ENCODE assay signal across 16 mouse cellular contexts in the genomic region with DNA sequence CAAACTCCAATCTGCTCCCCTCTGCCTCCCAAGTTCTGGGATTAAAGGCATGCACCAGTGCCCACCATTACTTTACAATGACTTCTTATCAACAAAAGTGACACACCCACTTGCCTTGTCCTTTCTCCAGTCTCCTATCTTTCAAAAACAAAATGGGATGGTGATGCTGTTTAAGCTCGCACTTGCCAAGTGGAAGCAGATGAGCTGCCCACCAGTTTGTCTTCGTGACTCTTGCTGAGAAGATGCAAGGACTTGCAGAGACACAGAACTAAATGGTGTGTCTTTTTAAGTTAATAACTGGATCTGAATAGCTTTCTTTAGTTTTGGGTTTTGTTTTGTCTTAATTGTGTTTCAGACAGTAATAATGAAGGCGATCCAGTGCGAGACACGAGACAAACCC.
"Had no signal": no experiment of that assay in that cellular context is flagged by ENCODE, and none has a peak within 500 bp of the region (broad histone marks: within the 10 kb centered on the region; RNA-seq: fewer than 3 reads in every experiment).

No protein-coding gene starts in this region.

- H3K27me3 ChIP-seq: neural tube, embryonic 13.5 days; neural tube, embryonic 15.5 days; stomach, embryonic 15.5 days had no signal

- H3K4me2 ChIP-seq: neural tube, embryonic 13.5 days; neural tube, embryonic 15.5 days; stomach, embryonic 15.5 days had no signal

- H3K36me3 ChIP-seq: stomach, embryonic 15.5 days had no signal

- H3K4me3 ChIP-seq: neural tube, embryonic 13.5 days; neural tube, embryonic 15.5 days; stomach, embryonic 15.5 days had no signal

- H3K9me3 ChIP-seq: neural tube, embryonic 13.5 days; neural tube, embryonic 15.5 days; stomach, embryonic 15.5 days had no signal

- H3K27ac ChIP-seq: neural tube, embryonic 13.5 days; stomach, postnatal 0 days had no signal

- DNase-seq: retina, postnatal 1 day; right cerebral cortex, adult 18-20 months; right cerebral cortex, postnatal 14 days; right cerebral cortex, postnatal 25 days; right cerebral cortex, postnatal 4 days; spleen, adult 18-20 months; thymus, adult 18-20 months; thymus, adult 2 months; thymus, postnatal 14 days; thymus, postnatal 25 days; thymus, postnatal 36 days; thymus, postnatal 4 days had no signal

- H3K9ac ChIP-seq: neural tube, embryonic 13.5 days; neural tube, embryonic 15.5 days; stomach, embryonic 15.5 days had no signal
